Mouse (Mus musculus): ENCODE measurements around the gene Rab5c. TPM values are rescaled to one million over a fixed set of nuclear protein-coding genes. Genes with fewer than 3 reads are reported as not detected.

The Rab5c gene
- polyA plus RNA-seq, 1 experiment from 2014 or later, result 24.5 TPM

DNA sequence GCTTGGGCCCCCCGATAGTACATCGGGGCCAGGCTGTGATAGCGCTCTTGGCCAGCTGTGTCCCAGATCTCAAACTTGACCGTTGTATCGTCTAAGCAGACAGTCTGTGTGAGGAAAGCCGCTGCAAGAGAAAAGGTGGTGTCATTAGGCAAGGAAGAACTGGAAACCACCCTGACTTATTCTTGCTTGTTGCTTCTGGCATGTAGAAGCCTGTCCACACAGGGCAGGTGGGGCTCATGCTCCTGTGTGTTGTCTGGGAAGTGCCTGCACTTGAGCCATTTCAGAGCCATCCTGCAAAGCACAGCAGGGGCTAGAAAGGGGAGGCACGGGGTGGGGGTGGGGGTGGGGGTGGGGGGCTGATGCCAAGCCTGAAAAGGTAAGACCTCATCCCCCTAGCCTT, 19.6 kb downstream of the Rab5c start:
- Histone ChIP-seq H3K36me3 (peaks cover 54% of the 10 kb centered on the region), H3K9ac (no peak overlapping the region), H3K27me3 (no peaks in the 10 kb centered on the region), H3K4me3 (no peak overlapping the region), H3K4me1 (peaks cover 13% of the 10 kb centered on the region), H3K9me3 (no peaks in the 10 kb centered on the region), H3K27ac (no peak overlapping the region), H3K4me2 (replicated peaks) (no peak overlapping the region)
- whole genome bisulfite sequencing, result 84% methylated on average over 7 of the region's 7 CpGs
- ATAC-seq (ENCODE audit: low FRiP score, low read depth), result no peak

DNA sequence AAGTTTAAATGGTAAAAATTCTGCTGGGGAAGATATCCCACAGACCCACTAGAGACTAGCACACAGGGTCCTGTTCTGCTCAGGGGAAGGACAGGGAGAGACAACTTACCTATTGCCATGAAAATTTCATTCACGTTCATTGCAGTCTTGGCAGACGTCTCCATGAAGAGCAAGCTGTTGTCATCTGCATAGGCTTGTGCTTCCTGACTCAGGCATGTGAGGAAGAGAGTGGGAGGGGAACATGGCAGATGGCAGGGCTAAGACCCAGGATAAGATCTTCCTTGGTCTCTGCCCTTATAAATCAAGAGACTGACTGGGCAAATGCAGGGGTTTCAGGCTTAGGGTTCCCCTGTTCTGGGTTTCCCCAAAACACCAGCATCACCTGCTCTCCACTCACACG, 21.4 kb downstream of the Rab5c start:
- Histone ChIP-seq H3K4me1 (peaks cover 22% of the 10 kb centered on the region), H3K9me3 (no peaks in the 10 kb centered on the region), H3K27me3 (no peaks in the 10 kb centered on the region), H3K27ac (no peak overlapping the region), H3K4me3 (no peak overlapping the region), H3K36me3 (peaks cover 54% of the 10 kb centered on the region), H3K4me2 (replicated peaks) (no peak overlapping the region), H3K9ac (no peak overlapping the region)
- no peak for ATAC-seq (ENCODE audit: low FRiP score, low read depth)
- WGBS, result 90% methylated on average over 3 of the region's 3 CpGs

DNA sequence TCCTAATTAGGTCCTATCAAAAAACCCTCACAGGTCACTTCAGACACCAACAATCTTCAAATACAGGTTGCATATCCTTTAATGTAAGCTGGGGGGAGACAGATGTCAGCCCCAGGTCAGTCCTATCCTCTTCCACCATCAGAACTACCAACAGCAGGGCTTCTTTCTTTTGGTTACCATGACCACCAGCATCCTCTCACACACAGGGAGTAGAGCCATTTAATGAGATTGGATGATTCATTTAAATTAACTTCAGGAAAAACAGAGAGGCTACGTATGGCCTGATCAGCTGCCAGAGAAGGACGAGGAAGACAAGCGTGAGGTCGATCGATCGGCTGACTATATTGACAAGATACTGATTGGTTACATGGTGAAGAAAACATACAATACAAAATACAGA, 23.1 kb downstream of the Rab5c start:
- peaks cover 30% of the 10 kb centered on the region for H3K4me1 ChIP-seq
- H3K4me2 ChIP-seq (replicated peaks), result no peak overlapping the region
- H3K4me3 ChIP-seq, result no peak overlapping the region
- 90% methylated on average over 6 of the region's 6 CpGs for WGBS
- H3K36me3 ChIP-seq, result peaks cover 60% of the 10 kb centered on the region
- H3K27ac ChIP-seq, result no peak overlapping the region
- no peak for ATAC-seq (ENCODE audit: low FRiP score, low read depth)
- no peaks in the 10 kb centered on the region for H3K9me3 ChIP-seq
- H3K9ac ChIP-seq, result no peak overlapping the region
- H3K27me3 ChIP-seq, result no peaks in the 10 kb centered on the region

DNA sequence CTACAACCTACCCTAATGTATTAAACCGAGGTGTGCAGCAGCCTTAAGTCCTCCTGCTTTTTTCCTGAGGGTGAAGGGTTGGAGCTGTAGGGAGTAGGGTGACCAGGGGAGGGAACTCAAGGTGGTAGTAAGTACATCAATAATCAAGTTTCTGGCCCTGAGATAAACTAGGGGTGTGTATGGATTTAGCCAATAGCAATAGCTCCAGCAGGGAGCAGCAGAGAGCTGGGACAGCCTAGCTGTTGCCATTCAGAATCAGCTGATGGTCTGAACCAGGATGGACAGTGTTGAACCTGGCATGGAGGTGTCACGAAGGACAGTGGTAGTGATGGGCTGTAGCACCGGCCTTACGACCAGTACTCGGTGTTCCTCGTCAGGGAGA, 23.5 kb downstream of the Rab5c start:
- no peak for ATAC-seq (ENCODE audit: low FRiP score, low read depth)
- Histone ChIP-seq H3K27me3 (no peaks in the 10 kb centered on the region), H3K4me2 (replicated peaks) (peak overlapping the region; percentile 61), H3K4me3 (no peak overlapping the region), H3K9ac (peak overlapping the region; percentile 67; the same call in 1 of the 2 replicates), H3K36me3 (peaks cover 60% of the 10 kb centered on the region), H3K9me3 (no peaks in the 10 kb centered on the region), H3K4me1 (peaks cover 30% of the 10 kb centered on the region), H3K27ac (no peak overlapping the region)
- 45% methylated on average over 6 of the region's 6 CpGs for WGBS

DNA sequence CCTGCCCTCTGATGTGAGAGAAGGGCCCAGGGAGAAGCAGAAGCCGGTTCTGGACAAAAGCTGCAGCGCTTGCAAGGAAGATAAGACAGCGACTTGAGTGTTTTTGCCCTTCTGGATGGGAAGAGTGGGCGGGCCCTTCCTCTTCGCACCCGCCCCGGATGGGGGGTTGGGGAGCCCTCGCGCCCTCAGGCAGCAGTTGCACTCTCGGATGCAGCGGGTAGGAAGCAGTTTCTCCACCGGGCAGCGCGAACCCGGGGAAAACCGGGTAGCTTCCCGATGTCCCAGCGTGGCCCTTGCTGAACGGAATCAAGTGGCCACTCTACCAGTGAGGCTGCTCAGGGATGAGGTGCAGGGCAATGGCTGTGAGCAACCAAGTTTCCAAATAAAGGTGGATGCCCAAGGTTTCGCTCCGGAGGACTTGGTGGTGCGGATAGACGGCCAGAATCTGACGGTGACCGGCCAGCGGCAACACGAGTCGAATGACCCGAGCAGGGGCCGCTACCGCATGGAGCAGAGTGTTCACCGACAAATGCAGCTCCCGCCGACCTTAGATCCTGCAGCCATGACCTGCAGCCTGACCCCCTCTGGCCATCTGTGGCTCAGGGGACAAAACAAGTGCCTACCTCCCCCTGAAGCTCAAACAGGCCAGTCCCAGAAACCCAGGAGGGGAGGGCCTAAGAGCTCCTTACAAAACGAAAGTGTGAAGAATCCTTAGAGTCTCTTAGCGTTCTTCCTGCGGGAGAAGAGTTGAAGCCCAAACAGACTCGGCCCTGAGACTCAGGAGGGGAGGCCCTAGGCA, 24.1 kb downstream of the Rab5c start, which contains the start of gene Hspb9:
TSS of gene Hspb9 (plus strand) at position 116 of the 799 bp plus-strand sequence.
- Histone ChIP-seq H3K9ac (peak within 1 kb of the TSS; percentile 67), H3K4me1 (peaks cover 30% of the 10 kb centered on the region), H3K27me3 (no peaks in the 10 kb centered on the region), H3K4me3 (peak within 1 kb of the TSS; percentile 33), H3K9me3 (no peaks in the 10 kb centered on the region), H3K4me2 (replicated peaks) (peak within 1 kb of the TSS; percentile 66), H3K36me3 (peaks cover 60% of the 10 kb centered on the region), H3K27ac (peak within 1 kb of the TSS; percentile 33; the same call in 1 of the 2 replicates)
- ATAC-seq (ENCODE audit: low FRiP score, low read depth), result 0 out of 2 replicates have a peak, but pooled peaks have one; percentile 4
- WGBS, result 5% methylated on average over 38 of the region's 38 CpGs

DNA sequence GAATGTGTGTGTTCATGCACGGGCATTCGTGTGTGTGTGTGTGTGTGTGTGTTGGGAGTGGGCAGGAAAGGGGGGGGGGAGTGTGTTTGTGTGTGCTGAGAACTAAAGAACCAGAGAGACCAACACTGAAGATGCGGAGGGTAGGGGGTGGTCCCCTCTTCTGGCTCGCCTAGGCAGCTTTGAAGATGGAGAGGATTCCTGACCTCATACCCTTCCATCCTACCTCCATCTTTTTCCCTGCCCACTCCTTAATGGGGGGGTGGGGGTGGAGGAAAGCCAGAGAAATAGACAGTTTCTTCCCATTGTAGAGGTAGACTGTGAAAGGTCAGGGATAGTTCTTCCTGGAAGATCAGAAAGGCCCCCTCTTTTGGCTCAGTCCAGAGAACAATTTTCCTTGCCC, 24.8 kb downstream of the Rab5c start:
- Histone ChIP-seq H3K4me2 (replicated peaks) (peak overlapping the region; percentile 61), H3K4me3 (peak overlapping the region; percentile 33), H3K36me3 (peaks cover 60% of the 10 kb centered on the region), H3K9me3 (no peaks in the 10 kb centered on the region), H3K27me3 (no peaks in the 10 kb centered on the region), H3K9ac (peak overlapping the region; percentile 67; the same call in 1 of the 2 replicates), H3K4me1 (peaks cover 30% of the 10 kb centered on the region), H3K27ac (peak overlapping the region; percentile 33; the same call in 1 of the 2 replicates)
- no peak for ATAC-seq (ENCODE audit: low FRiP score, low read depth)
- 76% methylated on average over 4 of the region's 4 CpGs for WGBS

DNA sequence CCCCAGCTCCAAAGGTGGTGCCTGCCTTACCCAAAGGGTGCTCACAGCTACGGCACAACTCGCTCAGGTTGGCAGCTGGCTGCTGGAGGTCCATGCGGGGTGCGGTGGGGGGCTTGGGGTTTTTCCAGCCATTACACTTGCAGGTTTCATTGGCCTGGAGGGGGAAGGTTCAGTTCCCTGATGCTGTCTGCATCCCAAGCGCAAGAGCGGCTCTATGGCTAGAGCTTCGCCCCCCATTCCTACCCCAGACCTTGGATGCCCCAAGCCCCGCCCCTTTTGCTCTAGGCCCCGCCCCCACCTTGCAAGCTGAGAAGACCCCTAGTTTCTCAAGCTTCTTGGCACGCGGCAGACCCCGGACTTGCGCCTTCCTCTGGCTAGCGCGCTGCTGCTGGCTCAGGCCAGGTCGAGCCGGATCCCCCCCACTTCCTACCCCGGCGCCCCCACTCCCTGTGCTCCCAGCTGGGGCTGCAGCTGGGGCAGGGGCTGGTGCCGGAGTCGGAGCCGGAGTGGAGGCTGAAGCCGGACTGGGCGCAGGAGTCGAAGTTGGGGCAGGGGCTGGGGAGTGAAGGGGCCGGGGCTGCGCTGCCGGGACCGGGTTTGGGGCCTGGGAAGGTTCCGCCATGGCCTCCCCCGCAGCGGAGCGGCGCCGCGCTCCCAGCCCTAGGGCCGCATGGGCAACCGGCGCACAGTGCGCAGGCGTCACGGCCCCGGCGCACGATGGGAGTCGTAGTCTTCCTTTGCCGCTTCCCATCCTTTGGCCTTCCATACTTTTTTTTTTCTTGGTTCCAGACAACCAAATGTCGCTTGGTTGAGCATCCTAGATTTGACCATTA, 26.0 kb downstream of the Rab5c start, which contains the start of gene Kat2a:
TSS of gene Kat2a (minus strand) at position 683 of the 833 bp plus-strand sequence.
- Histone ChIP-seq H3K4me2 (replicated peaks) (peak within 1 kb of the TSS; percentile 66), H3K27me3 (no peaks in the 10 kb centered on the region), H3K4me1 (peaks cover 30% of the 10 kb centered on the region), H3K9ac (peak within 1 kb of the TSS; percentile 95), H3K27ac (peak within 1 kb of the TSS; percentile 85), H3K36me3 (peaks cover 60% of the 10 kb centered on the region), H3K9me3 (no peaks in the 10 kb centered on the region), H3K4me3 (peak within 1 kb of the TSS; percentile 94)
- ATAC-seq (ENCODE audit: low FRiP score, low read depth), result peak; percentile 92
- 2% methylated on average over 41 of the region's 48 CpGs for WGBS

DNA sequence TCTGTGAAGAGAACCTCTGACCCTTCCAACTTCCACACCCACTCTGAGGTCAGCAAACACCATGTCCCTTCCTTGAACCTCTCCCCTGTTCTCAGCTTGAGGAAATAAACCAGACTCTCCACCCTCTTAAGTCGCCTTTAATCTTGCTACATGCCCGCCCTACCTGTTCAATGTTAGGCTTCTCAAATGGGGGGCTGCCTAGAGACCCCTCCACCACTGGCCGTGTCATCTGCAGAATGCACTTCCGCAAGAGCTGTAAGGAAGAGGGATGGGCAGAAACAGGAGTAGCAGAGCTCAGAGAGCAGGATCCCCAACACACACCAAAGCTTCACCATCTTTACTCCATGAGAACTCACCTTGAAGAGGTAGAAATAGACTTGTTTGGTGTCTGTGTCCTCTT, 27.0 kb downstream of the Rab5c start:
- Histone ChIP-seq H3K9me3 (no peaks in the 10 kb centered on the region), H3K4me1 (peaks cover 30% of the 10 kb centered on the region), H3K4me3 (no peak overlapping the region), H3K27me3 (no peaks in the 10 kb centered on the region), H3K9ac (peak overlapping the region; percentile 95; the same call in 1 of the 2 replicates), H3K36me3 (peaks cover 60% of the 10 kb centered on the region), H3K4me2 (replicated peaks) (peak overlapping the region; percentile 66; the same call in 1 of the 2 replicates), H3K27ac (no peak overlapping the region)
- no peak for ATAC-seq (ENCODE audit: low FRiP score, low read depth)
- 84% methylated on average over 4 of the region's 4 CpGs for WGBS

DNA sequence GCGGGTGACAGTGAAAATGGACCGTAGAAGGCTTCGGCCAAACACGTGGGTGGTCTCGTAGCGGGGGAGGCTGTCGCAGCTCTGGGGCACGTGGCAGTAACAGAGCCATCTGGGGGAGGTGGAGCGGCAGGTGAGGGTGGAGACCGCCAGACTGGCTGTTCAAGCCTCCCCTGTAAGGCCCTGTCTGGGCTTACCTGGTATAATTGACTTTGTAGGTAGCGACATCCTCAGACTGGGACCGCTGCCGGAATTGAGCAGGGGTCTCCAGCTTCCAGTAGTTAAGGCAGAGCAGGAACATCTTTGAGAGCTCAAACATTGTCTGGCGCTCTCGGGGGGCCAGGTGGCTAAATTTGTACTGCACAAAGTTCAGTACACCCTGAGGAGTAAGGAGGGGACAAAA, 27.5 kb downstream of the Rab5c start:
- no peak overlapping the region for H3K4me3 ChIP-seq

DNA sequence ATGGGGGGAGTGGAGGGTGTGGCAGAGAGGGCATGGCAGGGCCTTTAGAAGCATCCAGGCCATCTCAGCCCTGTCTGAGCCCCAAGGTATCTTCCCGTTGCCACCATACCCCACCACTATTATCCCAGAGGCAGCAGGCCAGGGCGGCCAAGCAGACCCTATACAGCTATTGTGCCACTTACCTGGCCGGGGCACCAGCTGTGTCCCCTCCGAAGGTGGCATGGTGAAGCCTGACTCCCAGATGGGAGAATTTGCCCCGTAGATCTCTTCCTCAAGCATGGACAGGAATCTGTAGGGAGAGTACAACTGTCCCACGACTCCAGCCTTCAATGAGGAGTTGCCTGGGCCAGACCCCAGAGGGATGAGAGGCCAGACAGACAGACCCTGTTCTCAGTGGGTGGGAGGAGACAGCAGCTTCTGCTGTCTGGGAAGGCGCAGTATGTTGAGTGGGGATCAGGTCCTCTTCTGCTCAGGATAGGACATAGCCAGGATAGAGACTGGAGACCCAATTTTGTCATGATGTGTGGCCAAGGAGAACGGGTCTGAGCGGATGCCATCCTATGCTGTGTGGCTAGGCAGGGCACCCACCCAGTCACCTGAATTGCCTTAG, 28.7 kb downstream of the Rab5c start:
- 94% methylated on average over 9 of the region's 9 CpGs for WGBS
- H3K27ac ChIP-seq, result no peak overlapping the region
- peaks cover 28% of the 10 kb centered on the region for H3K4me1 ChIP-seq
- no peaks in the 10 kb centered on the region for H3K9me3 ChIP-seq
- H3K4me2 ChIP-seq (replicated peaks), result no peak overlapping the region
- no peak for ATAC-seq (ENCODE audit: low FRiP score, low read depth)
- H3K9ac ChIP-seq, result no peak overlapping the region
- no peaks in the 10 kb centered on the region for H3K27me3 ChIP-seq
- no peak overlapping the region for H3K4me3 ChIP-seq
- H3K36me3 ChIP-seq, result peaks cover 64% of the 10 kb centered on the region

More for the DNA sequence above, 27.5 kb downstream of the Rab5c start:
- no peak for ATAC-seq (ENCODE audit: low FRiP score, low read depth)
- Histone ChIP-seq H3K27ac (no peak overlapping the region), H3K27me3 (no peaks in the 10 kb centered on the region), H3K4me2 (replicated peaks) (no peak overlapping the region; the same call in 1 of the 2 replicates), H3K4me1 (peaks cover 30% of the 10 kb centered on the region), H3K9ac (no peak overlapping the region), H3K36me3 (peaks cover 60% of the 10 kb centered on the region), H3K9me3 (no peaks in the 10 kb centered on the region)
- WGBS, result 92% methylated on average over 15 of the region's 15 CpGs

DNA sequence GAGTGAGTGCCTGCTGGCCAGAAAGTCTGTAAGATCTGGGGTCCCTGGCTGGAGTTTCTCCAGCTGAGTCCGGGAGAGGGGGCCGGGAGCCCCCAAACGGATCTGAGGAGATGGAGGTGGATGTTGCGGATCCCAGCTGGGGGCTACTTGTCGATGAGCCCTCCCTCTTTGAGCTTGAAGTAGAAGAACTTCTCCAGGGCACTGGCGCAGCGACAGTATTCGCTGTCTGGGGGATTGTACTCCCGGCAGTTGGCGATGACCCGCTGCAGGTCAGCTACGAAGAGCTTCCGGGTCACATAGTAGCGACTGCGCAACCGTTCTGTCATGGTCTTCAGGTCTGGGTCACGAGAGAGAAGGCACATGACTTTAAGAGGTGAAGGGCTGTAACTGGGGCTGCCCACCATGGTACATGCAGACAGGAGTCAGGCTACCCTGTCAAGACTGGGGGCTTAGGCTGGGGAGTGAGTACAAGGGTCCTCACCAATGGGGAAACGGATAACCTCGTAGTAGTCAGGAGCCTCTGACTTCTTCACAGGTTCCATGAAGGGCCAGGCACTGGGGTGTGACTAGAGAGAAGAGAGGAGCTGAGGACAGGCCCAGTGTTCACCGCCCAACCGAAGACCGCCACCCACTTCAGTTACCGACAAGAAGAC, 32.8 kb downstream of the Rab5c start:
- no peak for ATAC-seq (ENCODE audit: low FRiP score, low read depth)
- H3K9me3 ChIP-seq, result no peaks in the 10 kb centered on the region

More for the DNA sequence above, 32.8 kb downstream of the Rab5c start:
- H3K4me2 ChIP-seq (replicated peaks), result no peak overlapping the region
- H3K27me3 ChIP-seq, result no peaks in the 10 kb centered on the region
- H3K36me3 ChIP-seq, result peaks cover 59% of the 10 kb centered on the region
- WGBS, result 91% methylated on average over 23 of the region's 23 CpGs
- H3K4me3 ChIP-seq, result no peak overlapping the region
- H3K4me1 ChIP-seq, result peaks cover 11% of the 10 kb centered on the region; the same call in 1 of the 2 replicates
- no peak overlapping the region for H3K27ac ChIP-seq
- H3K9ac ChIP-seq, result no peak overlapping the region
